Comparison of ENCODE assay signal across 26 mouse cellular contexts in genomic region chr4:62708084-62708483, GRCm38 (mm10).
DNase-seq lines count a peak whose midpoint lies in the region; ATAC-seq lines count a peak whose summit lies in the region.
"Had no signal": no experiment of that assay in that cellular context is flagged by ENCODE, and none has a peak within 500 bp of the region (broad histone marks: within the 10 kb centered on the region; RNA-seq: fewer than 3 reads in every experiment).

No protein-coding gene starts in this region.

- H3K9ac ChIP-seq in hindbrain, embryonic 13.5 days: no peak overlapping the region
- no peak overlapping the region for H3K9ac ChIP-seq in neural tube, embryonic 14.5 days (replicated peaks; ENCODE audit: low read depth, low read length)
- H3K9ac ChIP-seq: embryonic facial prominence, embryonic 13.5 days; forebrain, embryonic 12.5 days; forebrain, embryonic 15.5 days; heart, embryonic 13.5 days; hindbrain, embryonic 15.5 days; intestine, embryonic 15.5 days had no signal

- H3K27me3 ChIP-seq in hindbrain, embryonic 13.5 days: no peaks in the 10 kb centered on the region
- H3K27me3 ChIP-seq in hindbrain, embryonic 10.5 days (ENCODE audit: insufficient read depth, poor library complexity, severe bottlenecking): no peaks in the 10 kb centered on the region
- H3K27me3 ChIP-seq in neural tube, embryonic 14.5 days (ENCODE audit: control insufficient read depth, insufficient read depth, low read length): no peaks in the 10 kb centered on the region
- H3K27me3 ChIP-seq in limb, embryonic 10.5 days (ENCODE audit: low read depth, poor library complexity, severe bottlenecking): no peaks in the 10 kb centered on the region
- H3K27me3 ChIP-seq: embryonic facial prominence, embryonic 13.5 days; forebrain, embryonic 12.5 days; forebrain, embryonic 15.5 days; heart, embryonic 13.5 days; hindbrain, embryonic 15.5 days; intestine, embryonic 15.5 days had no signal

- no peak overlapping the region for H3K4me3 ChIP-seq in hindbrain, embryonic 13.5 days
- H3K4me3 ChIP-seq in hindbrain, embryonic 10.5 days: no peak overlapping the region
- H3K4me3 ChIP-seq in neural tube, embryonic 14.5 days (ENCODE audit: low read depth, low read length): no peak overlapping the region
- H3K4me3 ChIP-seq in limb, embryonic 10.5 days: no peak overlapping the region
- H3K4me3 ChIP-seq: embryonic facial prominence, embryonic 10.5 days; embryonic facial prominence, embryonic 13.5 days; erythroblast, embryonic 14.5 days; forebrain, embryonic 12.5 days; forebrain, embryonic 15.5 days; gastrocnemius, adult 2 months; heart, embryonic 13.5 days; hindbrain, embryonic 15.5 days; intestine, embryonic 15.5 days had no signal

- peak; percentile 41; the same call in 1 of the 2 replicates for ATAC-seq in hindbrain, embryonic 13.5 days (ENCODE audit: low FRiP score)
- peak; percentile 17; the same call in 1 of the 2 replicates for ATAC-seq in neural tube, embryonic 14.5 days (ENCODE audit: low read depth)
- ATAC-seq: CD4-positive, CD25-positive, alpha-beta regulatory T cell, adult 4 months; forebrain, embryonic 15.5 days; intestine, embryonic 15.5 days had no signal

- H3K36me3 ChIP-seq in hindbrain, embryonic 13.5 days: peaks cover 15% of the 10 kb centered on the region
- peaks cover 21% of the 10 kb centered on the region for H3K36me3 ChIP-seq in hindbrain, embryonic 10.5 days
- H3K36me3 ChIP-seq in neural tube, embryonic 14.5 days (ENCODE audit: control insufficient read depth, insufficient read depth, low read length): 0 out of 2 replicates have a peak, but pooled peaks cover 10% of the 10 kb centered on the region
- H3K36me3 ChIP-seq in limb, embryonic 10.5 days: peaks cover 16% of the 10 kb centered on the region

- H3K4me2 ChIP-seq in hindbrain, embryonic 13.5 days: no peak overlapping the region
- H3K4me2 ChIP-seq in neural tube, embryonic 14.5 days (ENCODE audit: low read depth, low read length): no peak overlapping the region
- H3K4me2 ChIP-seq: embryonic facial prominence, embryonic 13.5 days; forebrain, embryonic 12.5 days; forebrain, embryonic 15.5 days; heart, embryonic 13.5 days; hindbrain, embryonic 15.5 days; intestine, embryonic 15.5 days had no signal

- WGBS in hindbrain, embryonic 13.5 days: 75% methylated on average over 7 of the region's 7 CpGs
- 83% methylated on average over 7 of the region's 7 CpGs for WGBS in hindbrain, embryonic 10.5 days
- 65% methylated on average over 7 of the region's 7 CpGs for WGBS in neural tube, embryonic 14.5 days
- 83% methylated on average over 7 of the region's 7 CpGs for WGBS in limb, embryonic 10.5 days

- no peak overlapping the region for H3K27ac ChIP-seq in hindbrain, embryonic 13.5 days
- no peak overlapping the region for H3K27ac ChIP-seq in hindbrain, embryonic 10.5 days
- no peak overlapping the region for H3K27ac ChIP-seq in neural tube, embryonic 14.5 days (ENCODE audit: low read depth, low read length)
- H3K27ac ChIP-seq in limb, embryonic 10.5 days: 0 out of 2 replicates have a peak overlapping the region, but pooled peaks have one; percentile 16
- H3K27ac ChIP-seq: embryonic facial prominence, embryonic 10.5 days; embryonic facial prominence, embryonic 13.5 days; forebrain, embryonic 12.5 days; forebrain, embryonic 15.5 days; gastrocnemius, adult 2 months; heart, embryonic 13.5 days; hindbrain, embryonic 15.5 days; intestine, embryonic 15.5 days had no signal

- H3K4me1 ChIP-seq in hindbrain, embryonic 13.5 days (replicated peaks): peaks cover 10% of the 10 kb centered on the region
- peaks cover 16% of the 10 kb centered on the region; the same call in 1 of the 2 replicates for H3K4me1 ChIP-seq in hindbrain, embryonic 10.5 days (replicated peaks)
- no peaks in the 10 kb centered on the region for H3K4me1 ChIP-seq in neural tube, embryonic 14.5 days (ENCODE audit: control insufficient read depth, insufficient read depth, low read length)
- peaks cover 20% of the 10 kb centered on the region for H3K4me1 ChIP-seq in limb, embryonic 10.5 days
- H3K4me1 ChIP-seq: forebrain, embryonic 15.5 days; hindbrain, embryonic 15.5 days had no signal

- H3K9me3 ChIP-seq in hindbrain, embryonic 13.5 days: no peaks in the 10 kb centered on the region
- H3K9me3 ChIP-seq in hindbrain, embryonic 10.5 days: no peaks in the 10 kb centered on the region
- H3K9me3 ChIP-seq in neural tube, embryonic 14.5 days (ENCODE audit: control insufficient read depth, low read length): no peaks in the 10 kb centered on the region
- no peaks in the 10 kb centered on the region for H3K9me3 ChIP-seq in limb, embryonic 10.5 days (replicated peaks)
- H3K9me3 ChIP-seq: embryonic facial prominence, embryonic 10.5 days; embryonic facial prominence, embryonic 13.5 days; forebrain, embryonic 12.5 days; forebrain, embryonic 15.5 days; heart, embryonic 13.5 days; hindbrain, embryonic 15.5 days; intestine, embryonic 15.5 days had no signal

- DNase-seq in hindbrain, embryonic 10.5 days (ENCODE audit: low spot score): no peak
- no peak for DNase-seq in neural tube, embryonic 10.5 days (ENCODE audit: extremely low spot score, low spot score)
- DNase-seq in limb, embryonic 10.5 days (ENCODE audit: low spot score): no peak
- DNase-seq in retina, postnatal 7 days (ENCODE audit: low read depth, low spot score): peak; percentile 38
- DNase-seq in thymus, postnatal 4 days: no peak
- DNase-seq: adrenal gland, adult 2 months; adrenal gland, postnatal 14 days; cerebellum, adult 11-12 months; cerebellum, adult 8-10 months; cerebellum, postnatal 10 days; cerebellum, postnatal 36 days; embryo, embryonic 11 days; gastrocnemius, adult 2 months; gastrocnemius, postnatal 14 days; heart, postnatal 14 days had no signal
